Mouse (Mus musculus) limb, embryonic 11.5 days (tissue): ENCODE results near the gene Mon1b. TPM values are rescaled to one million over a fixed set of nuclear protein-coding genes. Genes with fewer than 3 reads are reported as not detected.

Source experiments
- ATAC-seq: fragments of 200-750 bp; cut with Nextera tagmentation; 2 replicates; pipeline ENCODE4 v1.8.0; 2017; ENCODE audit warnings: low read depth; ENCODE audit not compliant: insufficient number of reproducible peaks, low FRiP score, low TSS enrichment
- DNase-seq: peaks from one replicate; pipeline ENCODE4 v3.0.0-alpha.2; 2015; ENCODE audit warnings: low spot score
- H3K27ac ChIP-seq: fragments of 300-500 bp; sonication (generic); replicated peaks from 2 replicates; pipeline ENCODE4 v1.5.1; 2014; ENCODE audit warnings: low read depth, mild to moderate bottlenecking, low read length
- H3K27me3 ChIP-seq: fragments of 300-500 bp; sonication (generic); 2 replicates; pipeline ENCODE4 v1.6.1; 2014; ENCODE audit warnings: mild to moderate bottlenecking, low read length, mixed read lengths; ENCODE audit not compliant: control insufficient read depth, insufficient read depth
- H3K36me3 ChIP-seq: fragments of 300-500 bp; sonication (generic); 2 replicates; pipeline ENCODE4 v1.6.1; 2014; ENCODE audit warnings: mild to moderate bottlenecking, low read length, moderate library complexity, mixed read lengths; ENCODE audit not compliant: control insufficient read depth, insufficient read depth
- H3K4me1 ChIP-seq: fragments of 300-500 bp; sonication (generic); 2 replicates; pipeline ENCODE4 v1.6.1; 2014; ENCODE audit warnings: low read length, mixed read lengths; ENCODE audit not compliant: control insufficient read depth, insufficient read depth
- H3K4me2 ChIP-seq: fragments of 300-500 bp; sonication (generic); 2 replicates; pipeline ENCODE4 v1.6.1; 2014; ENCODE audit warnings: low read depth, mild to moderate bottlenecking, moderate library complexity; ENCODE audit not compliant: severe bottlenecking
- H3K4me3 ChIP-seq: fragments of 300-500 bp; sonication (generic); 2 replicates; pipeline ENCODE4 v1.5.1; 2014; ENCODE audit warnings: low read depth, low read length
- H3K9ac ChIP-seq: fragments of 300-500 bp; sonication (generic); 2 replicates; pipeline ENCODE4 v1.6.1; 2014; ENCODE audit warnings: mild to moderate bottlenecking, low read length
- H3K9me3 ChIP-seq: fragments of 300-500 bp; sonication (generic); 2 replicates; pipeline ENCODE4 v1.6.1; 2016; ENCODE audit warnings: low read length; ENCODE audit not compliant: control insufficient read depth
- WGBS: fragments of 180-500 bp; shearing (Covaris S2); extraction: QIAGEN DNeasy Blood & Tissue Kit; methylation state at CpG from one replicate; pipeline ENCODE4 v1.1.7; 2014; 5-methylcytosine and 5-hydroxymethylcytosine counted together
- polyA plus RNA-seq: library from polyadenylated mRNA; unstranded; fragments of >200 nt; fragmentation: Nextera tagmentation; extraction: Ambion mirVana; gene quantifications from 2 replicates; pipeline ENCODE4 v1.2.1, GENCODE M21; 2014

The Mon1b gene
- polyA plus RNA-seq, 1 experiment from 2014 or later, result 6.9 TPM

DNA sequence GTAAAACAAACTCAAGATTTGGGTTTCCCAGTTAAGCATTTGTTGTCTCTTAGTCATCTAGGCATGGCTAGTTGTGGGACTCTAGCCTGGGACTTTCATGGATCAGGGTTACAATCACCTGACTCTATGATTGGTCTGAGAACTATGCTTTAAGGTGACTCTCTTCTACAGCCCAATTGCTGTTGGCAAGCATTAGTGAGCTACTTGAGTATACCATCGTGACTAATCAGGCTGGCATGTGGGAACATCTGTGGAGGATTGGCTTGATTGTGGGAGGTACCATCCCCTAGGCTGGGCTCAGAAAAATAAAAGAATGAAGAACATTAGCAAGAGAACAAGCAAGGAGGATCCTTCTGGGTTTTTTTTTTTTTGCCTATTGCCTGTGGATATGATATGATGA, 41.4 kb downstream of the Mon1b start:
- no peaks in the 10 kb centered on the region for H3K27me3 ChIP-seq
- no peak overlapping the region for H3K9ac ChIP-seq
- no peak overlapping the region for H3K4me2 ChIP-seq
- WGBS, result 80% methylated on average over 1 of the region's 1 CpGs
- no peaks in the 10 kb centered on the region for H3K36me3 ChIP-seq
- no peak for ATAC-seq
- H3K4me1 ChIP-seq, result no peaks in the 10 kb centered on the region
- no peak for DNase-seq
- H3K4me3 ChIP-seq, result no peak overlapping the region
- H3K27ac ChIP-seq, result no peak overlapping the region
- no peaks in the 10 kb centered on the region for H3K9me3 ChIP-seq

DNA sequence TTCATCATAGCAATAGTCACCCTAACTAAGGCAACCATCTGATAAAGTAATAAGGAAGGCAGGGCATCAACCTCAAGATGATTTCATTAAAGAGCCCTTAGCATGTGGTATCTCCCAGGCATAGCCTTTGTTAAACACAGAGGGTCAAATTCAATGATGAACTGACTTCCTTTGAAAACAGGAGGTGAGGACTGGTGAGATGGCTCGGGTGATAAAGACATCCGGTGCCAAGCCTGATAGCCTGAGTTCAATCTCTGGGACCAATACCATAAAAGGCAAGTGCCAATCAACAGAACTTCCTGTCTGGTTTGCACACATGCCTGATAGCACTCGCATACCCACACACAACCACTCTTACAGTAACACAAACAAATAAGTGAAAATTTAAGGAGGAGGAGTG, 44.0 kb downstream of the Mon1b start:
- Histone ChIP-seq H3K27ac (no peak overlapping the region), H3K36me3 (no peaks in the 10 kb centered on the region), H3K27me3 (no peaks in the 10 kb centered on the region), H3K4me3 (no peak overlapping the region), H3K4me2 (no peak overlapping the region), H3K9ac (no peak overlapping the region), H3K4me1 (no peaks in the 10 kb centered on the region), H3K9me3 (no peaks in the 10 kb centered on the region)
- DNase-seq, result no peak
- WGBS, result 76% methylated on average over 3 of the region's 3 CpGs
- no peak for ATAC-seq

DNA sequence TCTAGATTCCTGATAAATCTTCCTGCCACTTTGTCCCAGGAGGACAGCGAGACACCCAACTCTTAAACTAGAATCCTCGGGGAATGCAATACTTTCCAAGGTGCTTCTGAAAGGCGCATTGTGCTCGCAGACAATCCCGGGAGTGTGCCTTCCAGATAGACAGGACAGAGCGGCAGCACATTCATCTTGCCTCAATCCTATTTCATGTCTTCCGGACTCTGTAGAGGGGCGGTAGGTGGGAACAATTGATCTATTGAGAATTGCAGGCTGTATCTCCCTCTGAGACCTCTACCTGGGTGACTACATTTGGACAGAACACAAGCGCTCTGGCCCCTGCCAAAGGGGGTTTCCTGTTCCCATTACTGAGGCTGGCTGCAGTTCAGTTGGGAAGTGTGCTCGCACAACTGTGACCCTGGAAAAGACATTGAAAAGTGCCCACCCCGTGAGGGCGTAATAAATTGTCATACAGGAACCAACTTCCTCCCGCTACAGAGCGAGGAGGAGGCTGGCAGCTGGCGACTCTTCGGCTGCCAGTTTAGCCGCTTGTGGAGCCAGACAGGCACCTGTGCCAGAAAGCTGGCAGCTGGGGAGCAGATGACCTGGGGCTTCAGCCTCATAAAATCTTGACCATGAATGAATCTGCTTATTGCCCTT, 52.6 kb downstream of the Mon1b start:
- Histone ChIP-seq H3K27ac (no peak overlapping the region), H3K4me1 (peaks cover 7% of the 10 kb centered on the region; the same call in 1 of the 2 replicates), H3K4me2 (no peak overlapping the region), H3K36me3 (no peaks in the 10 kb centered on the region), H3K27me3 (no peaks in the 10 kb centered on the region), H3K4me3 (no peak overlapping the region), H3K9ac (no peak overlapping the region), H3K9me3 (no peaks in the 10 kb centered on the region)
- DNase-seq, result no peak
- WGBS, result 75% methylated on average over 17 of the region's 17 CpGs
- no peak for ATAC-seq

DNA sequence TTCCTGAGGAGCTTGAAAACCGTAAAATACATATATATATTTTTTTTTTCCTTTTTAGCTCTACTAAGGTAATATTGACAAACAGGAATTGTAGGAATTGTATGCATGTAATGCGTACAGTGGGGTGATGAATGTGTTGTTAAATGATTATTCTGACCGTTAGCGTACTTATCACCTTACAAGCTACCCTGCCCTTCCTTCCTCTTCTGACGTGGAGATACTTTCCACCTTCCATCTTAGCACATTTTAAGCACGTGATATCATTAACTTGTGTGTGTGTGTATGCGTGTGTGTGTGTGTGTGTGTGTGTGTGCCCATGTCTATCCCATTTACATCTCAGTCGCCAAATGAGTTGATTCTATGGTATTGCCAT, 53.1 kb downstream of the Mon1b start:
- H3K36me3 ChIP-seq, result no peaks in the 10 kb centered on the region
- no peaks in the 10 kb centered on the region for H3K9me3 ChIP-seq
- no peak overlapping the region for H3K4me3 ChIP-seq
- DNase-seq, result no peak
- H3K27me3 ChIP-seq, result no peaks in the 10 kb centered on the region
- no peak overlapping the region for H3K4me2 ChIP-seq
- ATAC-seq, result no peak
- peaks cover 7% of the 10 kb centered on the region; the same call in 1 of the 2 replicates for H3K4me1 ChIP-seq
- no peak overlapping the region for H3K27ac ChIP-seq
- WGBS, result 88% methylated on average over 8 of the region's 8 CpGs
- no peak overlapping the region for H3K9ac ChIP-seq

DNA sequence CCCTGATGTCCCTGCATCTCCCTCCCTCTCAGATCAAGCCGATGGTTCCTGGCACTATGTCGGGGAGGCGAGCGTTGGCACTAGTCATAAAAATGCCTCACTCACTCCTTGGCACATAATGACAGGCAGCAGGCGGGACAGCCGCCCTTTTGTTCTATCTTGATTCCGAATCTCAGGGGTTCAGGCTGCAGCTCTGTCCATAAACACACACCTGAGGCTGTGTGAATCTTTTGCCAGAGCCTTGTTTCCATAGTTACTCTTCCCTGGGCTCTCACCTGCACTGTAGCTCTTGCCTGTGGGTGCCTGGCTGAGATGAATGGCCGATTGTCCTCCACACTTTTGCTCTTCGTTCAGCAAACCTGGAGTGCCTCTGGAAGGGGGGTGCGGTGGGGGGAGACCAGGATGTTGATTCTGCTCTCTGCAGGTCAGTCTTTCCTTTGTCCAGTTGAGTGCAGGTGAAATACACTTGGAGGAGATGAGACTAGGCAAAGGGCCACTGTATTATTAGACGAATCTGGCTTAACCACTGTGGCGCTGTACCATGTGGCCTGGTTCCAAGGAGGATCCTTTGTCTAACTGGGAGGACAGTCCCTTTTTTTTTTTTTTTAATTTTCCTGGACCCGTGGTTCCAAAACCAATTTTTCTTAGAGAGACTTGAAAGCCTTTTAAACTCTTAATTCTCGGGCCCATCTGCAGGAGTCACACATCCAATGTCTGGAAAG, 56.4 kb downstream of the Mon1b start:
- DNase-seq (no peak), ATAC-seq (no peak)
- no peak overlapping the region for H3K27ac ChIP-seq

More for the DNA sequence above, 56.4 kb downstream of the Mon1b start:
- 58% methylated on average over 14 of the region's 14 CpGs for WGBS
- H3K9ac ChIP-seq, result no peak overlapping the region
- no peaks in the 10 kb centered on the region for H3K27me3 ChIP-seq
- no peak overlapping the region for H3K4me3 ChIP-seq
- no peaks in the 10 kb centered on the region for H3K9me3 ChIP-seq
- H3K36me3 ChIP-seq, result no peaks in the 10 kb centered on the region
- H3K4me2 ChIP-seq, result no peak overlapping the region
- H3K4me1 ChIP-seq, result peaks cover 7% of the 10 kb centered on the region; the same call in 1 of the 2 replicates

Other genes with a start within 250 kb of the Mon1b start
- 0.28 TPM in 1 of 2 replicates, not detected in the other for gene Syce1l, start 7.6 kb downstream of the Mon1b start, polyA plus RNA-seq
- 3.6 and 4.4 TPM in 2 replicates for gene Adamts18, start 213.2 kb downstream of the Mon1b start, polyA plus RNA-seq